Mouse (Mus musculus): Measurements from ENCODE around the gene Ddah2.

Ddah2 gene

DNA sequence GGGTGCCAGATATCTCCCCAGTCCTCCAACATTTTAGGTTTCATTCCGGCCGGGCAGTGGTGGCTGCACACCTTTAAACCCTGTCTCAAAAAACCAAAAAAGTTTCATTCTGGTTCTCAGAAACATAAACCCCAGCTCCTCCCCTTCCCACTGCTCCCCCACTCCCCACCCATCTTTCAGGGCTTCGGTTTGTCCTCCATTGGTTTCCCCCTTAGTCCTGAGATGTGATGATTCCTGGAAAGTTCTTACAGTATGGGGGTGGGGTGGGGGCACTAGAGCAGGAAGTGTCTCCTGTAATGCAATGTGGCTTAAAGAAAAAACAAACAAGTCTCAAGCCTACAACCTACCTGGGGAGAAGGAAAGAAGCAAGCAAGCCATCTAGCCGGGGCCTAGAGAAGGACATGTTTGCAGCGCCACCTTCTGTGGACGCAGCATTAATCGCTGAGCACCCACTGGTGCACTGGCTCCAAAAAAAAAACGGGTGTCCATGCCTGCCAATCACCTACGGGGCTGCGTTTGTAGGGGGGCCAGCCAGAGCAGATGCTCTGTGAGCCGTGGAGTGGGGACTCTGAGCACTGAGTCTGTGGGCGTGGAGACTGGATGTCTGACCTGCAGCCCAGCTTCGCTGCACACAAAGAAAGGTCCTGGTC lies 47.0 kb downstream of the Ddah2 start:
- DNase-seq: peak; percentile 61 to 76

DNA sequence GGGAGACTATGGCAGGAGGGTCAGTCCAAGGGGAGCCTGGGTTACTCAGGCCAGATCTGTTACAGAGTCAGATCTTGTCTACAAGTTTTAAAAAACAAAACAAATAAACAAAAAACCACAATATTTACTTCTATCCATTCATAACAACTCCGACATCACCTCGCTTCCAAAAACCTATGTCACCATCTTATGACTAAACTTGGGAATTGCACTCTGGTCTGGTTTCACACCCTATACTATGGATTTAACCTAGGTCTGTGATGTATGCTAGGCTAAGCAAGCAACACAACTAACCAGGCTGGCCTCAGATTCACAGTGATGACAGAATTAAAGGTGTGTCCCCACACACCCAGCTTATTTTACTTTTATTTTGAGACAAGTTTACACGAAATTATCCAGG lies 47.7 kb downstream of the Ddah2 start:
- no peak for DNase-seq

DNA sequence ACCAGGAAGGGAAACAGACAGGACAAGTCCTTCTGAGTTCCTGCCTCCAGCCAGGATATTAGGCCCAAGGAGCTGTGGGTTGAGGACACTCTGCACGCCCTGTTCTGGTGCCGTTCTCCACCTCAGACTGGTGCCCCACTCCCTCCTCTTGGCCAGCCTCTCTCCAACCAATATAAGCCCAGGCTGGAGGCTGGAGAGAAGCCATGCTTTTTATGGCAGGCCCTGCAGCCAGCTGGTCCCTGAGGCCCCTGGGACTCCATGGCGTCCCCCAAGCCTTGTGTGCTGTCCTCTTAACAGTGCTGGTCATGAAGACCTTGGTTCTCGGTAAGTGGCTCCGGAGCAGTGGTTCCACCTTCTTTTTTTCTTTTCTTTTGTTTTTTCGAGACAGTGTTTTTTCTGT lies 49.3 kb downstream of the Ddah2 start, which contains the start of gene Ly6g5c:
Gene Ly6g5c, plus strand, starts transcription at position 183 of the 400 bp plus-strand sequence.
- DNase-seq: no peak

All from kidney, postnatal 25 days (tissue).